Mouse (Mus musculus) liver, adult 2 months (tissue): Measurements from ENCODE around the gene Vps18. TPM values are rescaled to one million over a fixed set of nuclear protein-coding genes. Genes with fewer than 3 reads are reported as not detected.

ENCODE experiments used
- DNase-seq: peaks from one replicate; pipeline ENCODE4 v3.0.0-alpha.2; 2011; ENCODE audit warnings: low read depth, low spot score; ENCODE audit errors: extremely low read depth
- H3K27ac ChIP-seq: fragments of 200-500 bp; replicated peaks from 2 replicates; pipeline ENCODE4 v1.5.1; 2012; ENCODE audit warnings: low read depth, mild to moderate bottlenecking, control low read depth, inconsistent platforms, low read length; ENCODE audit not compliant: insufficient read depth
- H3K27me3 ChIP-seq: fragments of 200-500 bp; 2 replicates; pipeline ENCODE4 v1.6.1; 2012; ENCODE audit warnings: mild to moderate bottlenecking, moderate library complexity, low read length, inconsistent platforms; ENCODE audit not compliant: control insufficient read depth, insufficient read depth
- H3K36me3 ChIP-seq: fragments of 200-500 bp; 2 replicates; pipeline ENCODE4 v1.6.1; 2012; ENCODE audit warnings: low read length, inconsistent platforms; ENCODE audit not compliant: control insufficient read depth, insufficient read depth
- H3K4me1 ChIP-seq: fragments of 200-500 bp; 2 replicates; pipeline ENCODE4 v1.6.1; 2011; ENCODE audit warnings: low read length; ENCODE audit not compliant: control insufficient read depth, insufficient read depth
- H3K4me3 ChIP-seq: fragments of 200-500 bp; 2 replicates; pipeline ENCODE4 v1.5.1; 2011; ENCODE audit warnings: low read depth, mild to moderate bottlenecking, control low read depth, low read length, moderate library complexity; ENCODE audit not compliant: insufficient read depth
- H3K79me2 ChIP-seq: fragments of 200-500 bp; 2 replicates; pipeline ENCODE4 v1.6.1; 2012; ENCODE audit warnings: inconsistent platforms, mild to moderate bottlenecking, low read length, moderate library complexity; ENCODE audit not compliant: control insufficient read depth, insufficient read depth
- H3K9ac ChIP-seq: fragments of 200-500 bp; 2 replicates; pipeline ENCODE4 v1.6.1; 2012; ENCODE audit warnings: low read depth, mild to moderate bottlenecking, control low read depth, inconsistent platforms, low read length
- CTCF ChIP-seq: fragments of 200-500 bp; IDR thresholded peaks from 2 replicates; pipeline ENCODE4 v1.5.1; 2011; ENCODE audit warnings: low read depth, low read length, control low read depth
- POLR2A ChIP-seq: fragments of 200-500 bp; IDR thresholded peaks from 2 replicates; pipeline ENCODE4 v1.6.1; 2011; ENCODE audit warnings: low read length, control low read depth; ENCODE audit not compliant: insufficient read depth; ENCODE audit errors: extremely low read depth
- WGBS: fragments of 180-500 bp; shearing (Covaris S2); methylation state at CpG from one replicate; pipeline ENCODE4 v1.1.7; 2018; 5-methylcytosine and 5-hydroxymethylcytosine counted together
- polyA plus RNA-seq: library from polyadenylated mRNA; depleted of rRNA; stranded (reverse); fragments of >200 nt; gene quantifications from 2 replicates; pipeline ENCODE4 v1.2.3, GENCODE M21; 2012
- total RNA-seq: library from RNA; depleted of rRNA; stranded (reverse); fragments of >200 nt; gene quantifications from 2 replicates; pipeline ENCODE4 v1.2.3, GENCODE M21; 2014

The Vps18 gene
- total and polyA plus RNA-seq, 2 experiments = 4.4 to 14.8 TPM

- no peak for TF ChIP-seq CTCF
- TF ChIP-seq POLR2A = no peak
- Histone ChIP-seq H3K4me1 (no peaks in the 10 kb centered on the region), H3K27me3 (no peaks in the 10 kb centered on the region), H3K36me3 (no peaks in the 10 kb centered on the region), H3K79me2 (no peaks in the 10 kb centered on the region), H3K4me3 (no peak overlapping the region), H3K27ac (no peak overlapping the region), H3K9ac (no peak overlapping the region)
- 32% methylated on average over 8 of the region's 8 CpGs for WGBS
- DNase-seq = no peak
Observed at GRCm38 (mm10) chr2:119262978-119263377, 25.6 kb upstream of the Vps18 start.

DNA sequence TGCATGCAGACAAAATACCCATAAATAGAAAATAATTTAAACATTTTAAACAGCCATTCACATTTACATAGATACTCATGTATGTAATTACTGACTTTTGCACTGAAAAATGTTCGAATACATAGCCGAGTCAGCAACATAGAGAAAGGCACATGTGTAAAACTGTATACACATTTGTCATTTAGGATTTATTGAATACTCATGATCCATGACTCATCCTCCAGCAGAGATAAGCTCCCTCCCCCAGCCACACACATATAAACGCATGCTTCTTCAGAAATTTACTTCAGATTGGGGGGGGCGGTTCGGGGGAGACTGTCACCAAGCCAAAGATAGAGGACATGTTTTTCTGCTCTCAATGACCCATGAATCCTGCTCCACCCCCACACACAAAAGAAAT lies 24.7 kb upstream of the Vps18 start:
- no peaks in the 10 kb centered on the region for H3K4me1 ChIP-seq
- H3K27me3 ChIP-seq = no peaks in the 10 kb centered on the region
- no peak overlapping the region for H3K4me3 ChIP-seq
- no peak overlapping the region for H3K27ac ChIP-seq
- H3K9ac ChIP-seq = no peak overlapping the region
- TF ChIP-seq CTCF (no peak), POLR2A (no peak)
- H3K36me3 ChIP-seq = no peaks in the 10 kb centered on the region
- 77% methylated on average over 5 of the region's 5 CpGs for WGBS
- no peak for DNase-seq
- no peaks in the 10 kb centered on the region for H3K79me2 ChIP-seq

- Histone ChIP-seq H3K36me3 (no peaks in the 10 kb centered on the region), H3K4me3 (no peak overlapping the region), H3K27ac (no peak overlapping the region), H3K9ac (no peak overlapping the region), H3K79me2 (no peaks in the 10 kb centered on the region), H3K4me1 (peaks cover 2% of the 10 kb centered on the region; the same call in 1 of the 2 replicates), H3K27me3 (peaks cover 5% of the 10 kb centered on the region; the same call in 1 of the 2 replicates)
- 45% methylated on average over 9 of the region's 9 CpGs for WGBS
- no peak for DNase-seq
- TF ChIP-seq CTCF (no peak), POLR2A (no peak)
Observed at GRCm38 (mm10) chr2:119270286-119270642, 18.3 kb upstream of the Vps18 start.

- Histone ChIP-seq H3K4me1 (peaks cover 2% of the 10 kb centered on the region; the same call in 1 of the 2 replicates), H3K79me2 (no peaks in the 10 kb centered on the region), H3K27ac (no peak within 1 kb of the TSS), H3K4me3 (peak within 1 kb of the TSS; percentile 49; the same call in 1 of the 2 replicates), H3K9ac (peak within 1 kb of the TSS; percentile 47; the same call in 1 of the 2 replicates), H3K36me3 (no peaks in the 10 kb centered on the region), H3K27me3 (peaks cover 5% of the 10 kb centered on the region; the same call in 1 of the 2 replicates)
- no peak for TF ChIP-seq CTCF
- TF ChIP-seq POLR2A = no peak
- DNase-seq = no peak
- WGBS = 3% methylated on average over 49 of the region's 49 CpGs
Observed at GRCm38 (mm10) chr2:119270643-119271331, 17.8 kb upstream of the Vps18 start, which contains the start of gene Rhov. Rhov (minus strand) TSS chr2:119271272.

DNA sequence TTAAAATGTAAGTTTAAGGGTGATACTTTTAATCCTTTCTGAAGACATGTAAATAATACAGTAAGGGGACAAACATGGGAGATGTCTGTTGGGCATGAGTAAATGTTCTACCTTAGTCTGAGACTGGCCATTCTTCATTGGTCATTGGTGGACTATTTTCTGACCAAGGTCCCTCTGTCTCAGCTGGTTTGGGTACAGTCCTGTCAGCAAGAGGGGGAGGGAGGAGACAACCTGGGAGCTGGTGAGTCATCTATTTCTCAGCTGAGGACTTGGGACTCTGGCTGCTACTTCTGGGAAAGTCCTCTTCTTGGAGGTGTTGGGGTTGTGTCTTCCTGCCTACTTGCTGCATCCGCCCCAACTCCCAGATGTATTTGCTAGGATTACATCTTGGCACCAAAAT lies 14.4 kb upstream of the Vps18 start:
- Histone ChIP-seq H3K4me1 (peaks cover 2% of the 10 kb centered on the region; the same call in 1 of the 2 replicates), H3K4me3 (no peak overlapping the region), H3K36me3 (no peaks in the 10 kb centered on the region), H3K27me3 (peaks cover 5% of the 10 kb centered on the region; the same call in 1 of the 2 replicates), H3K27ac (no peak overlapping the region), H3K79me2 (no peaks in the 10 kb centered on the region), H3K9ac (no peak overlapping the region)
- TF ChIP-seq POLR2A (no peak), CTCF (no peak)
- DNase-seq = no peak
- WGBS = 89% methylated on average over 1 of the region's 1 CpGs

DNA sequence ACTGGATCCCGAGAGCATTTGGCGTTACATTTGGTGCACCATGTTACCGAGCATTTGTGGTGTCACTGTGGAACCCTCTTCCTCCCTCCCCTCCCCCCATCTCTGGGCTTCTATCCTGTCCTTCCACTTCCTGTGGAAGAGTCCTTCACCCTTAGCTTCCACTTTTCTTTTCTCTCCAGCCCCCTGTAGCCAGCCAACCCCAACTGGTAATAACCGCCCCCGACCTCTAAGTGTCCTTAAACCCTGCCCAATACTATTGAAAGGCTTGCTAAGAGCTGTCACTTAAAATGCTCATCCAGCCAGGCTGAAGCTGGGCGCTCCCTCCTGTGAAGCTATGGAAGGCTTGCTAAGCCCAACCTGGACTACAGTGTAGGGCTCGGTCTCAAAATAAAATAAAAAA lies 11.6 kb upstream of the Vps18 start:
- Histone ChIP-seq H3K79me2 (no peaks in the 10 kb centered on the region), H3K27me3 (no peaks in the 10 kb centered on the region), H3K27ac (no peak overlapping the region), H3K4me1 (no peaks in the 10 kb centered on the region), H3K9ac (no peak overlapping the region), H3K36me3 (no peaks in the 10 kb centered on the region), H3K4me3 (no peak overlapping the region)
- no peak for DNase-seq
- TF ChIP-seq CTCF (no peak), POLR2A (no peak)
- WGBS = 85% methylated on average over 7 of the region's 7 CpGs
